Mouse (Mus musculus): Measurements from ENCODE around the gene Carm1. TPM values are rescaled to one million over a fixed set of nuclear protein-coding genes. Genes with fewer than 3 reads are reported as not detected.

The Carm1 gene
- polyA plus RNA-seq (2016; fragmentation: Nextera tagmentation; extraction: Ambion mirVana): 72.3 and 82.4 TPM in 2 replicates

- peak within 1 kb of the TSS; percentile 99 for H3K27ac ChIP-seq
- no peaks in the 10 kb centered on the region for H3K27me3 ChIP-seq
- peaks cover 22% of the 10 kb centered on the region for H3K36me3 ChIP-seq
- H3K4me1 ChIP-seq (replicated peaks): peaks cover 25% of the 10 kb centered on the region
- H3K9ac ChIP-seq (replicated peaks): peak within 1 kb of the TSS; percentile 98
- H3K4me2 ChIP-seq: peak within 1 kb of the TSS; percentile 80
- H3K9me3 ChIP-seq: no peaks in the 10 kb centered on the region
- peak within 1 kb of the TSS; percentile 85 for H3K4me3 ChIP-seq (replicated peaks)
- no peak; the same call in 1 of the 2 replicates for ATAC-seq (ENCODE audit: insufficient number of reproducible peaks, insufficient read depth, low FRiP score, low TSS enrichment, low read depth)
- under 1% methylated on average over 26 of the region's 52 CpGs for WGBS
These were observed at the start of gene Carm1 for GRCm38 (mm10) chr9:21546789-21547074. Carm1 (plus strand) TSS chr9:21546894.

- Histone ChIP-seq H3K4me1 (replicated peaks) (peaks cover 39% of the 10 kb centered on the region), H3K27ac (peak overlapping the region; percentile 98), H3K4me3 (replicated peaks) (0 out of 2 replicates have a peak overlapping the region, but pooled peaks have one; percentile 15), H3K9ac (replicated peaks) (no peak overlapping the region; the same call in none of the 2 replicates), H3K27me3 (no peaks in the 10 kb centered on the region), H3K36me3 (peaks cover 52% of the 10 kb centered on the region), H3K9me3 (no peaks in the 10 kb centered on the region), H3K4me2 (peak overlapping the region; percentile 61)
- no peak; the same call in 1 of the 2 replicates for ATAC-seq (ENCODE audit: insufficient number of reproducible peaks, insufficient read depth, low FRiP score, low TSS enrichment, low read depth)
- 68% methylated on average over 16 of the region's 16 CpGs for WGBS
These were observed 49.6 kb upstream of the Carm1 start for GRCm38 (mm10) chr9:21497050-21497542.

GRCm38 (mm10) chr9:21497664-21498063 is 49.0 kb upstream of the Carm1 start:
- no peak overlapping the region; the same call in 1 of the 2 replicates for H3K9ac ChIP-seq (replicated peaks)
- peaks cover 39% of the 10 kb centered on the region for H3K4me1 ChIP-seq (replicated peaks)

GRCm38 (mm10) chr9:21498284-21498902 is 48.3 kb upstream of the Carm1 start:
- H3K4me3 ChIP-seq (replicated peaks): no peak overlapping the region
- H3K27me3 ChIP-seq: no peaks in the 10 kb centered on the region
- no peaks in the 10 kb centered on the region for H3K9me3 ChIP-seq
- H3K9ac ChIP-seq (replicated peaks): no peak overlapping the region
- H3K4me1 ChIP-seq (replicated peaks): peaks cover 38% of the 10 kb centered on the region
- ATAC-seq (ENCODE audit: insufficient number of reproducible peaks, insufficient read depth, low FRiP score, low TSS enrichment, low read depth): no peak
- peaks cover 52% of the 10 kb centered on the region for H3K36me3 ChIP-seq
- no peak overlapping the region; the same call in 1 of the 2 replicates for H3K27ac ChIP-seq
- H3K4me2 ChIP-seq: no peak overlapping the region
- WGBS: 90% methylated on average over 12 of the region's 12 CpGs

More at GRCm38 (mm10) chr9:21497664-21498063, 49.0 kb upstream of the Carm1 start:
- peak overlapping the region; percentile 98 for H3K27ac ChIP-seq
- 92% methylated on average over 2 of the region's 2 CpGs for WGBS
- H3K27me3 ChIP-seq: no peaks in the 10 kb centered on the region
- peaks cover 51% of the 10 kb centered on the region for H3K36me3 ChIP-seq
- ATAC-seq (ENCODE audit: insufficient number of reproducible peaks, insufficient read depth, low FRiP score, low TSS enrichment, low read depth): no peak
- peak overlapping the region; percentile 61 for H3K4me2 ChIP-seq
- 0 out of 2 replicates have a peak overlapping the region, but pooled peaks have one; percentile 15 for H3K4me3 ChIP-seq (replicated peaks)
- no peaks in the 10 kb centered on the region for H3K9me3 ChIP-seq

- H3K27me3 ChIP-seq: no peaks in the 10 kb centered on the region
- ATAC-seq (ENCODE audit: insufficient number of reproducible peaks, insufficient read depth, low FRiP score, low TSS enrichment, low read depth): no peak
- no peak overlapping the region for H3K27ac ChIP-seq
- H3K9ac ChIP-seq (replicated peaks): no peak overlapping the region
- H3K4me3 ChIP-seq (replicated peaks): no peak overlapping the region
- peaks cover 79% of the 10 kb centered on the region for H3K36me3 ChIP-seq
- no peaks in the 10 kb centered on the region for H3K9me3 ChIP-seq
- no peaks in the 10 kb centered on the region for H3K4me1 ChIP-seq (replicated peaks)
- 92% methylated on average over 8 of the region's 8 CpGs for WGBS
- no peak overlapping the region for H3K4me2 ChIP-seq
These were observed 43.3 kb upstream of the Carm1 start for GRCm38 (mm10) chr9:21503352-21503751.

GRCm38 (mm10) chr9:21505767-21506166 is 40.9 kb upstream of the Carm1 start:
- H3K4me3 ChIP-seq (replicated peaks): no peak overlapping the region
- no peak overlapping the region for H3K27ac ChIP-seq
- H3K4me1 ChIP-seq (replicated peaks): peaks cover 11% of the 10 kb centered on the region
- H3K9me3 ChIP-seq: no peaks in the 10 kb centered on the region
- H3K9ac ChIP-seq (replicated peaks): no peak overlapping the region
- H3K27me3 ChIP-seq: no peaks in the 10 kb centered on the region
- no peak overlapping the region for H3K4me2 ChIP-seq
- peaks cover 74% of the 10 kb centered on the region for H3K36me3 ChIP-seq
- no peak for ATAC-seq (ENCODE audit: insufficient number of reproducible peaks, insufficient read depth, low FRiP score, low TSS enrichment, low read depth)

GRCm38 (mm10) chr9:21507753-21508430 is 38.8 kb upstream of the Carm1 start:
- Histone ChIP-seq H3K36me3 (peaks cover 63% of the 10 kb centered on the region), H3K9me3 (no peaks in the 10 kb centered on the region), H3K4me3 (replicated peaks) (no peak overlapping the region), H3K4me2 (no peak overlapping the region), H3K27me3 (no peaks in the 10 kb centered on the region), H3K4me1 (replicated peaks) (peaks cover 15% of the 10 kb centered on the region), H3K27ac (no peak overlapping the region), H3K9ac (replicated peaks) (no peak overlapping the region)
- WGBS: 92% methylated on average over 15 of the region's 15 CpGs
- no peak for ATAC-seq (ENCODE audit: insufficient number of reproducible peaks, insufficient read depth, low FRiP score, low TSS enrichment, low read depth)

- H3K4me3 ChIP-seq (replicated peaks): peak overlapping the region; percentile 63
- no peaks in the 10 kb centered on the region for H3K9me3 ChIP-seq
- ATAC-seq (ENCODE audit: insufficient number of reproducible peaks, insufficient read depth, low FRiP score, low TSS enrichment, low read depth): no peak
- peak overlapping the region; percentile 76 for H3K9ac ChIP-seq (replicated peaks)
- H3K27me3 ChIP-seq: no peaks in the 10 kb centered on the region
- H3K4me1 ChIP-seq (replicated peaks): peaks cover 15% of the 10 kb centered on the region
- H3K4me2 ChIP-seq: peak overlapping the region; percentile 71
- WGBS: 78% methylated on average over 7 of the region's 7 CpGs
- H3K27ac ChIP-seq: peak overlapping the region; percentile 89; the same call in 1 of the 2 replicates
- H3K36me3 ChIP-seq: peaks cover 53% of the 10 kb centered on the region
These were observed 37.8 kb upstream of the Carm1 start for GRCm38 (mm10) chr9:21508871-21509404.

GRCm38 (mm10) chr9:21509772-21510688 is 36.7 kb upstream of the Carm1 start, which contains the start of gene Tmed1:
Tmed1 (minus strand) TSS chr9:21510252.
- Histone ChIP-seq H3K36me3 (peaks cover 42% of the 10 kb centered on the region), H3K27me3 (no peaks in the 10 kb centered on the region), H3K9ac (replicated peaks) (peak within 1 kb of the TSS; percentile 76), H3K27ac (peak within 1 kb of the TSS; percentile 89), H3K4me1 (replicated peaks) (peaks cover 15% of the 10 kb centered on the region), H3K9me3 (no peaks in the 10 kb centered on the region), H3K4me3 (replicated peaks) (peak within 1 kb of the TSS; percentile 63), H3K4me2 (peak within 1 kb of the TSS; percentile 71)
- under 1% methylated on average over 44 of the region's 44 CpGs for WGBS
- ATAC-seq (ENCODE audit: insufficient number of reproducible peaks, insufficient read depth, low FRiP score, low TSS enrichment, low read depth): peak; percentile 95

- Histone ChIP-seq H3K9me3 (no peaks in the 10 kb centered on the region), H3K4me3 (replicated peaks) (peak overlapping the region; percentile 63), H3K4me2 (peak overlapping the region; percentile 71), H3K27ac (peak overlapping the region; percentile 89), H3K27me3 (no peaks in the 10 kb centered on the region), H3K9ac (replicated peaks) (peak overlapping the region; percentile 76), H3K36me3 (peaks cover 36% of the 10 kb centered on the region), H3K4me1 (replicated peaks) (peaks cover 15% of the 10 kb centered on the region)
- ATAC-seq (ENCODE audit: insufficient number of reproducible peaks, insufficient read depth, low FRiP score, low TSS enrichment, low read depth): peak; percentile 18; the same call in 1 of the 2 replicates
- WGBS: 10% methylated on average over 7 of the region's 7 CpGs
These were observed 36.0 kb upstream of the Carm1 start for GRCm38 (mm10) chr9:21510689-21511015.
